Mouse (Mus musculus) heart, embryonic 12.5 days (tissue): Measurements from ENCODE around the gene Tmco1. TPM values are rescaled to one million over a fixed set of nuclear protein-coding genes. Genes with fewer than 3 reads are reported as not detected.
A peak's percentile ranks its signal among the peaks of the same experiment; 100 is the strongest.

ENCODE experiments used
- ATAC-seq: fragments of 200-750 bp; cut with Nextera tagmentation; 2 replicates; pipeline ENCODE4 v1.8.0; 2017; ENCODE audit warnings: moderate TSS enrichment, moderate library complexity; ENCODE audit not compliant: insufficient number of reproducible peaks, low FRiP score
- H3K27ac ChIP-seq: fragments of 300-500 bp; sonication (generic); 2 replicates; pipeline ENCODE4 v1.5.1; 2016; ENCODE audit warnings: mild to moderate bottlenecking, moderate library complexity; ENCODE audit not compliant: poor library complexity, severe bottlenecking
- H3K27me3 ChIP-seq: fragments of 300-500 bp; sonication (generic); replicated peaks from 2 replicates; pipeline ENCODE4 v1.6.1; 2016; ENCODE audit warnings: mild to moderate bottlenecking, moderate library complexity
- H3K36me3 ChIP-seq: fragments of 300-500 bp; sonication (generic); 2 replicates; pipeline ENCODE4 v1.6.1; 2016; ENCODE audit warnings: mild to moderate bottlenecking, moderate library complexity
- H3K4me1 ChIP-seq: fragments of 300-500 bp; sonication (generic); replicated peaks from 2 replicates; pipeline ENCODE4 v1.6.1; 2016; ENCODE audit warnings: mild to moderate bottlenecking
- H3K4me2 ChIP-seq: fragments of 300-500 bp; sonication (generic); 2 replicates; pipeline ENCODE4 v1.6.1; 2016; ENCODE audit warnings: mild to moderate bottlenecking, moderate library complexity
- H3K4me3 ChIP-seq: fragments of 300-500 bp; sonication (generic); 2 replicates; pipeline ENCODE4 v1.5.1; 2016; ENCODE audit warnings: mild to moderate bottlenecking
- H3K9ac ChIP-seq: fragments of 300-500 bp; sonication (generic); 2 replicates; pipeline ENCODE4 v1.6.1; 2016; ENCODE audit warnings: mild to moderate bottlenecking, moderate library complexity
- H3K9me3 ChIP-seq: fragments of 300-500 bp; sonication (generic); replicated peaks from 2 replicates; pipeline ENCODE4 v1.6.1; 2016; ENCODE audit warnings: mild to moderate bottlenecking, moderate library complexity
- WGBS: fragments of 180-500 bp; shearing (Covaris S2); methylation state at CpG from one replicate; pipeline ENCODE4 v1.1.7; 2016; 5-methylcytosine and 5-hydroxymethylcytosine counted together
- polyA plus RNA-seq: library from polyadenylated mRNA; unstranded; fragments of >200 nt; fragmentation: Nextera tagmentation; extraction: Ambion mirVana; gene quantifications from 2 replicates; pipeline ENCODE4 v1.2.1, GENCODE M21; 2016

Tmco1 gene
- polyA plus RNA-seq: 79.7 and 83.1 TPM in 2 replicates

DNA sequence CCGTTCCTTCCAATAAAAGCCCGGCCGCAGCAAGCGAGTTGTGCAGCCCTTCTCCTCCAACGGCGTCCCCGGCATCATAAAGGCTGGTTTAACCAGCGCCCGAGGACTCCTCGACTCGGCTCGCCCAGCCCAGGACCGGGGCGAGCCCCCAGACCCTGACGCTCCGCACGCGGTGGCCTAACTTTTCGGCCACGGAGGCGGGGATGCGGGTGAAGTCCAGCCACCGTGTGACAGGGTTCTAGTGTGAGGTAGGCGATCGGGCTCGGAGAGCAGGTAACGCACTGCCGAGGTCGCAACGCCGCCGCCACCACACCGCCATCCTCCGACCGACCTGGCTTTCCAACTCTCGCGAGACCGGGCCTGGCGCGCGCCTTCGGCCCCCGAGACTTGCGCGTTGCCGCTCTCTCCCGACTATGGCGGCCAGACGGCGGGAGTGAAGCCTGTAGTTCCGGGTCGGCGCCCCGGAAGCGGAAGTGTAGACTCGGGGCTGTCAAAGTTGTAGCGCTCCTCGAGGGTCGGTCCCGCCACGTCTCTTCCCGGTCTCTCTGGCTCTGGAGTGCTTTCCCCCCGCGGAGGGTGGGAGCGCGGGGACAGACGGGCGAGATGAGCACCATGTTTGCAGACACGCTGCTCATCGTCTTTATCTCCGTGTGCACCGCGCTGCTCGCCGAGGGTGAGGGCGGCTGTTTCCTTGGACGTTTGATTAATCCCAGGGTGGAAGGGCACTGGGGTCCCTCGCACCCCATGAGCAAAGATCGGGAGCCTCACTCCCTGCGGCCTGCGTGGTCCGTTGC, at the start of gene Tmco1:
Tmco1 (plus strand) TSS at position 118 of the 794 bp plus-strand sequence.
- Histone ChIP-seq H3K4me1 (peaks cover 16% of the 10 kb centered on the region; the same call in 1 of the 2 replicates), H3K27ac (peak within 1 kb of the TSS; percentile 85), H3K4me3 (peak within 1 kb of the TSS; percentile 69), H3K9ac (peak within 1 kb of the TSS; percentile 90), H3K4me2 (peak within 1 kb of the TSS; percentile 81), H3K36me3 (peaks cover 10% of the 10 kb centered on the region), H3K9me3 (no peaks in the 10 kb centered on the region), H3K27me3 (no peaks in the 10 kb centered on the region)
- ATAC-seq: peak; percentile 96
- under 1% methylated on average over 82 of the region's 82 CpGs for WGBS

- peak overlapping the region; percentile 55 for H3K4me2 ChIP-seq
- H3K27ac ChIP-seq: peak overlapping the region; percentile 83
- peak overlapping the region; percentile 12; the same call in 1 of the 2 replicates for H3K4me3 ChIP-seq
- H3K27me3 ChIP-seq: no peaks in the 10 kb centered on the region
- 27% methylated on average over 10 of the region's 10 CpGs for WGBS
- no peaks in the 10 kb centered on the region for H3K9me3 ChIP-seq
- H3K4me1 ChIP-seq: peaks cover 75% of the 10 kb centered on the region
- peak overlapping the region; percentile 52 for H3K9ac ChIP-seq
- 0 out of 2 replicates have a peak, but pooled peaks have one; percentile 12 for ATAC-seq
- H3K36me3 ChIP-seq: no peaks in the 10 kb centered on the region
Observed at GRCm38 (mm10) chr1:167259702-167260101, 48.5 kb upstream of the Tmco1 start.

GRCm38 (mm10) chr1:167261750-167262149, 46.4 kb upstream of the Tmco1 start:
- Histone ChIP-seq H3K4me3 (no peak overlapping the region), H3K36me3 (no peaks in the 10 kb centered on the region), H3K4me1 (peaks cover 56% of the 10 kb centered on the region), H3K27me3 (no peaks in the 10 kb centered on the region), H3K9ac (no peak overlapping the region), H3K4me2 (no peak overlapping the region), H3K27ac (no peak overlapping the region), H3K9me3 (no peaks in the 10 kb centered on the region)
- no peak for ATAC-seq
- 77% methylated on average over 11 of the region's 11 CpGs for WGBS

DNA sequence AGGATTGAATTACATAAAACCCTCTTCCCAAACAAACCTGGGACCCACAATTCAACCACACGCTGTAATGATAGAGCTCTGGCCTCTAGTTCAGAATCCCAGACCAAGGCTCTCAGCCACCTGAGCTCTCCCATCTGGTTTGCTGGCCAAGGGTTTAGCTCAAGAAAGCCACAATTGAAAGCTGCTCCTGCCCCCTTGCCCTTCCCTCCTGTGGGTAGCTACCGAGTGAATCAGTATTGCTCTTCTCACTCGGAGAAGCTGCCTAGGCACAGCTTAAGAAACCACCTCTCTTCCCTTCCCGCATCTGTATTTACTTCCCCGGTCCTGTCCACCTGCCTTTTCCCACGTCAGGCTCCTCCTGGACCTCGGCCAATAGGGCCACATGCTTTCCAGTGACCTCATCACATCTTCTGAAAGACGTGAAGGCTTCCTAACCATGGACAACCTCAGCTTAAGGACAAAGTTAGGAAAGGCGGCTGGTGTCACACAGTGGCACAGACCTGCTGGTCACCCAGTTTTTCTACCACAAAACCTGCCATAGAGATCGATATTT, 45.6 kb upstream of the Tmco1 start:
- no peak for ATAC-seq
- H3K36me3 ChIP-seq: no peaks in the 10 kb centered on the region
- no peaks in the 10 kb centered on the region for H3K9me3 ChIP-seq
- no peaks in the 10 kb centered on the region for H3K27me3 ChIP-seq
- H3K4me3 ChIP-seq: no peak overlapping the region
- WGBS: 51% methylated on average over 10 of the region's 10 CpGs
- H3K4me2 ChIP-seq: peak overlapping the region; percentile 15; the same call in 1 of the 2 replicates
- H3K27ac ChIP-seq: no peak overlapping the region
- H3K4me1 ChIP-seq: peaks cover 52% of the 10 kb centered on the region
- no peak overlapping the region for H3K9ac ChIP-seq

GRCm38 (mm10) chr1:167265366-167265765, 42.8 kb upstream of the Tmco1 start:
- Histone ChIP-seq H3K4me2 (no peak overlapping the region), H3K4me1 (peaks cover 62% of the 10 kb centered on the region), H3K27ac (no peak overlapping the region), H3K27me3 (no peaks in the 10 kb centered on the region), H3K9me3 (no peaks in the 10 kb centered on the region), H3K9ac (no peak overlapping the region), H3K4me3 (no peak overlapping the region), H3K36me3 (no peaks in the 10 kb centered on the region)
- WGBS: 81% methylated on average over 4 of the region's 4 CpGs
- ATAC-seq: no peak

GRCm38 (mm10) chr1:167266720-167267119, 41.5 kb upstream of the Tmco1 start:
- ATAC-seq: no peak
- Histone ChIP-seq H3K27me3 (no peaks in the 10 kb centered on the region), H3K36me3 (no peaks in the 10 kb centered on the region), H3K9ac (no peak overlapping the region), H3K4me2 (no peak overlapping the region), H3K27ac (no peak overlapping the region), H3K4me1 (peaks cover 70% of the 10 kb centered on the region), H3K4me3 (no peak overlapping the region), H3K9me3 (no peaks in the 10 kb centered on the region)
- 80% methylated on average over 3 of the region's 3 CpGs for WGBS

DNA sequence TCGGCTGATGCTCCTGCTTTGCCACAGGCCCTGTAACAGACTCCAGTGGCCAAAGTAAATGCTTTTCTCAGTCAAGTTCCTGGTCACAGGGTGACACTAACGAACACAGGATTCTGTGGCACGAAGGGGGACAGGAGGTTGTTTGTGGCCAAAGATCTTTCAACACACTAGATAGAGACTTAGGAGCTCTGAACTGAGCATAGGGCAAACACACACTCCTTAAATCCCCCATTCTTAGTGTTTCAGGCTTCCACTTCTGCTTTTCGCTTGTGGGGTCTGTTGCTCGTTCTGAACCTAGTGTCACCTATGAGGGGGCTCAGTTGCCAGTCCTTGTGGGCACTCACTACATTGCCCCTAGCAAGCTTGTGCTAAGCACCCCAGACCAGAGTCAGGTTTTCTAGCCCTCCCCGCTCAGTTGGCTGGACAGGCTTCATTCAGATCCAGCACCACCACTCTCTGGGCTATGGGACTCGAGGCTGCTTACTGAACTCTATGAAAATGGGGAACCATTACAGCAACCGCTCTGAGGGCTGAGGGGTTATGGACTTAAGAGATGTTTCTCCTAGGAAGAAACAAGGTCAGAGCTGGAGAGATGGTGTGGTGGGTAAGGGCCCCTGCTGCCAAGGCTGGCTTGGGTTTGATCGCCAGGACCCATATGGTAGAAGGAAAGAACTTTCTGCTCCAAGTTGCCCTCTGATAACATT, 39.7 kb upstream of the Tmco1 start:
- Histone ChIP-seq H3K4me1 (peaks cover 69% of the 10 kb centered on the region), H3K9ac (peak overlapping the region; percentile 35; the same call in 1 of the 2 replicates), H3K27ac (peak overlapping the region; percentile 91; the same call in 1 of the 2 replicates), H3K4me2 (no peak overlapping the region; the same call in 1 of the 2 replicates), H3K9me3 (no peaks in the 10 kb centered on the region), H3K4me3 (no peak overlapping the region), H3K36me3 (no peaks in the 10 kb centered on the region), H3K27me3 (no peaks in the 10 kb centered on the region)
- WGBS: 77% methylated on average over 9 of the region's 9 CpGs
- no peak for ATAC-seq

- Histone ChIP-seq H3K27ac (peak overlapping the region; percentile 91), H3K9me3 (no peaks in the 10 kb centered on the region), H3K4me3 (no peak overlapping the region), H3K27me3 (no peaks in the 10 kb centered on the region), H3K36me3 (no peaks in the 10 kb centered on the region), H3K4me1 (peaks cover 69% of the 10 kb centered on the region), H3K4me2 (peak overlapping the region; percentile 62), H3K9ac (peak overlapping the region; percentile 46; the same call in 1 of the 2 replicates)
- WGBS: 20% methylated on average over 14 of the region's 14 CpGs
- no peak for ATAC-seq
Observed at GRCm38 (mm10) chr1:167269350-167269811, 38.8 kb upstream of the Tmco1 start.

DNA sequence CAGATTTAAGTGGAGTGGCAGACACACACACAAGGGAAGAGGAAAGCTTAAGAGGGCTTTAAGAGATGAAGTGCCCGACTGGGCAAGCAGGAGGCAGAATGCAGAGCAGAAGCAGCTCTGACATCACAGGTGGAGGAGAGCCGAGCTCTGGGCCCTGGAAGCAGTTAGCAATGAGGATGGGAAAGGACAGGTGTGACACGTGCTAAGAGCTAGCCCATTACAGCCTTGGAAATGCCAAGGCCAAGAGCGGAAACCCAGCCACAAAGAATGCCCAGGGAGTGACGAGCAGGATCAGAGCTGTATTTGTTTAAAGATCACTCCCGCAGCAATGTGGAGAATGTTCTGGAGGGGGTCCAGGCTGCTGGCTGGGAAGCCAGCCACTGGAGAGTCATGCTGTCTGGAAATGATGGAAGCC, 38.3 kb upstream of the Tmco1 start:
- no peaks in the 10 kb centered on the region for H3K36me3 ChIP-seq
- peak overlapping the region; percentile 34 for H3K4me3 ChIP-seq
- H3K4me2 ChIP-seq: peak overlapping the region; percentile 62
- 15% methylated on average over 6 of the region's 6 CpGs for WGBS
- H3K4me1 ChIP-seq: peaks cover 71% of the 10 kb centered on the region
- no peaks in the 10 kb centered on the region for H3K9me3 ChIP-seq
- ATAC-seq: peak; percentile 47
- peak overlapping the region; percentile 91 for H3K27ac ChIP-seq
- H3K9ac ChIP-seq: peak overlapping the region; percentile 57
- H3K27me3 ChIP-seq: no peaks in the 10 kb centered on the region

DNA sequence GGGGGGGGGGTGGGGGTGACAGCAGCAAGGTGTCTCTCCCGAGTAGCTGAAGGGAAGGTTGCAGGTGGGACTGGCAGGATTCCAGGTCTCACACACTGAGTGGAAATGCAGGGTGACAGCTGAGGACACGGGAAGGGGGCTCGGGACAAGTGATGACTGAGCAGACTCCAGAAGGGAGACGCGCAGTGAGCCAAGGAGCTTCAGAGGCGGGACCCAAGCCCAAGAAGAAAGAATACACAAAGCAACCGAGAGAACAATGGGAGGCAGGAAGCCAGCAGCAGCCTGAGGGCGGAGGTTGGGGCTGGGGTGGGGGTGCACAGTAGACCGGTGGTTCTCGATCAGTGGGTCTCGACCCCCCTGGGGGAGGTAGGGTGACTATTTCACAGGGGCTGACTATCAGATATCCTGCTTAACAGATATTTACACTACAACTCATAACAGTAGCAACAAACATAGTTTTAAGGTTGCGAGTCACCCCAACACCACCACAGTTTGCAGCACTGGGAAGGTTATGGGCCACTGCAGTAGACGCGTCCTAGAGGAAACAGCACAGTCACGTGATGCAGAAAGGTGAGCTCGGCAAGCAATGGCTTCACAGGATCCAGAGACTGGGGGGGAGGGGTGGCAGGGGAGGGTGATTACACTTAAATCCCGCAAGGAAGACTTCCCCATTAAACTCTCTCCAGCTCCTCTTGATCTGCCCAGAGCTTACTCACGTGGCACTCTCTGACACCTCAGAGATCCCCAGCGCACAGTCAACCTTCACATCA, 37.7 kb upstream of the Tmco1 start:
- H3K27ac ChIP-seq: peak overlapping the region; percentile 91
- H3K4me1 ChIP-seq: peaks cover 74% of the 10 kb centered on the region
- peak; percentile 37; the same call in 1 of the 2 replicates for ATAC-seq
- no peaks in the 10 kb centered on the region for H3K27me3 ChIP-seq
- H3K4me3 ChIP-seq: peak overlapping the region; percentile 34
- H3K4me2 ChIP-seq: peak overlapping the region; percentile 62
- 15% methylated on average over 19 of the region's 19 CpGs for WGBS
- no peaks in the 10 kb centered on the region for H3K36me3 ChIP-seq
- H3K9me3 ChIP-seq: no peaks in the 10 kb centered on the region
- peak overlapping the region; percentile 57 for H3K9ac ChIP-seq
